Mouse (Mus musculus) right cerebral cortex, postnatal 4 days (tissue): ENCODE results near the gene Babam1.
A peak's percentile ranks its signal among the peaks of the same experiment; 100 is the strongest.

Experiments used
- DNase-seq: peaks from one replicate; pipeline ENCODE4 v3.0.0-alpha.2; 2022

Babam1 gene

DNA sequence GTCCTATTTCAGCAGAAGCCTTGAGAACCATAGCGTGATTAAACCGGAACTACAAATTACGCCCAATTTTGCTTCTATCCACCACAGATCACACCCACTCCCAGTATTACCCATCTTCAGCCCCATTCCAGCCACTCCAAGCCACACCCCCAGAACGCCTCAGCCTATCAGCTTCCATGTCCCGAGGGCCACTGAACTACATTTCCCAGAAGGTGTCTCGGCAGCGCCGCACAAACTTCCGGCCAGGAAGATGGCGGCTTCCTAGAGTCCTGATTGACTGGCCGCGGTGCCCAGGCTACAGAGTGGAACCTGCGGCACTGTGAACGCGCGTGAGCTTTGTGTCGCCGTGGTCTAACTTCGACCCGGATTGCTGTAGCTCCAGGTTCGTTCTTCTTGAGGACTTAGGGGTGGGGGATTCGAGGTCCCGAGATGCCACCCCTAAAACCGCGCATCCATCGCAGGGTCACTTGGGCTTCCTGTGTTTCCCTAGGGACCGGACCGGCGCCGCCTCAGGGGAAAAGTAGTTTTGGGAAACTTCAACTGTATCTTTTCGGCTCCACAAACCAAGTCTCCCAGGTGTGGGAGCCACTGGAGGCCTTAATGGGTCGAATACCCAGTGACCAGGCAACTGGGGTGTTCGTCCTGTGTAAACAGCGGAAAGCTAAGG is at the start of gene Babam1:
Gene Babam1, plus strand, starts transcription at position 223 of the 667 bp plus-strand sequence.
- peak; percentile 82 for DNase-seq

DNA sequence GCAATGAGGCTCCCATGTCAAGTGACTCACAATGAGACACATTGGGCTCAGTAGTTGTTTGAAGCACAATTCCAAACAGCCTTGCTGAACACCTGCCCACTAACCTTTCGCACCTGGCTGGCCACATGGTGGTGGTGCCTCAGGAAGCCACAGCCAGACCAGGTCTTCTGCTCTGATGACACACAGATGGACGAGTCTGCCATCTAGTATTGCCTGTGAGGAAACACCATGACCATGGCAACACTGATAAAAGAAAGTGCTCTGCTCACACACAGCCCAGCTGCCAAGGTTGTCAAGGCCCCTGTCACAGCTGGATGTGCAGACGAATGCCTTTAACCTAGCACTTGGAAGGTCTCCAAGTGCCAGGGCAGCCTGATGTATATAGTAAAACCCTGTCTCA is 45.5 kb upstream of the Babam1 start:
- no peak for DNase-seq

GRCm38 (mm10) chr8:71351520-71351919 is 45.1 kb upstream of the Babam1 start:
- no peak for DNase-seq

- no peak for DNase-seq
Measured at GRCm38 (mm10) chr8:71358026-71358425, 38.6 kb upstream of the Babam1 start.

DNA sequence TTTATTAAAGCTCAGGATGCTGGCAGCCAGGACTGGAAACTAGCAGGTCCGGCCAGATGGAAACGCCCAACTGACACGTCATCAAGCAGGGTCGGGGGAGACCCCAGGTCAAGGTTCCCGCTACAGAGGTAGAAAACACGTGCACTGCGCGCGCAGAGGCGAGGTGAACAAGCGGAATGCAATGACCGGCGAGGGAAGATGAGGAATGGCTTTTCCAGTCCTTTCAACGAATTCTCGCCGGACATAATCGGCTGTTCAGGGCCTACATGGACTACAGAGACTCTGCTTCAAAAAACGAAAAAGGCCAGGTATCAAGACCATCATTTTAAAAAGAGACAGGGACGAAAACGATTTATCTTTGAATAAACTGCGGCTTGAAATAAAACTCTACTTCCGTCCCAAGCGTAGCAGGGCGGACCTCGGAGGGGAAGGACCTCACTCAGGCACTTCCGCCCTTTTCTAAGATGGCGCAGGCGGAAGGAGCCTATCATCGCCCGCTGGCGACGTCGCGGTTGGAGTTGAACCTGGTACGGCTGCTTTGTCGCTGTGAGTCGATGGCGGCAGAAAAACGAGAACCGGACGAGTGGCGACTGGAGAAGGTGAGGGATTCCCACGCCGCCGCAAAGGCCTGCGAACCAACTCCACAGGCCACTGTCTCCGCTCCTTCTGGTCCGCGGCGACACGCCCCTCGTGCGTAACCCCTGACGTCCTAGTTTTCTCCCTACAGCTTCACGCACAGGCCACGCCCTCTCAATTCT is 29.7 kb upstream of the Babam1 start, which contains the start of gene Use1:
Gene Use1, plus strand, starts transcription at position 78 of the 758 bp plus-strand sequence.
- peak; percentile 81 for DNase-seq

DNA sequence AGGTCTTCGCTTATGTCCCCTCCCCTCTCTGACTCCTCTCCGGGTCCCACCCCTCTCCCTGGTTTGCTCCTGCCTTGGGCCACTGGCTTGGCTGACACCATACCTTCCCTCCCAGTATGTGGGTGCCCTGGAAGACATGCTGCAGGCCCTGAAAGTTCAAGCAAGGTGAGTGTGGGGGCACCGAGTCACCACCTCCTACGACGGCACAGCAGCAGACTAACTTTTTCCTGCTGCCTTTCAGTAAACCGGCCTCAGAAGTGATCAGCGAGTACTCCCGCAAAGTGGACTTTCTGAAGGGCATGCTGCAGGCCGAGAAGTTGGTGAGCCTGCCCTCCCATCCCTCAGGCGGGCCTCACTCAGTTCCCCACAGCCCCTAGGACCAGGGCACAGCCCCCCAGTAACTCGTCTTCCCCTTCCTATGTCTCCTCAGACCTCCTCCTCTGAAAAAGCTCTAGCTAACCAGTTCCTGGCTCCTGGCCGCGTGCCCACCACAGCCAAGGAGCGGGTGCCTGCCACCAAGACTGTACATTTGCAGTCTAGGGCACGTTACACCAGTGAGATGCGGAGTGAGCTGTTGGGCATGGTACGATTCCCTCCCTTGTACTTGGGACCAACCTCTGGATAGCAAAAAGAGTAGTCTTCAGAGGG is 29.0 kb upstream of the Babam1 start:
- peak; percentile 22 for DNase-seq

DNA sequence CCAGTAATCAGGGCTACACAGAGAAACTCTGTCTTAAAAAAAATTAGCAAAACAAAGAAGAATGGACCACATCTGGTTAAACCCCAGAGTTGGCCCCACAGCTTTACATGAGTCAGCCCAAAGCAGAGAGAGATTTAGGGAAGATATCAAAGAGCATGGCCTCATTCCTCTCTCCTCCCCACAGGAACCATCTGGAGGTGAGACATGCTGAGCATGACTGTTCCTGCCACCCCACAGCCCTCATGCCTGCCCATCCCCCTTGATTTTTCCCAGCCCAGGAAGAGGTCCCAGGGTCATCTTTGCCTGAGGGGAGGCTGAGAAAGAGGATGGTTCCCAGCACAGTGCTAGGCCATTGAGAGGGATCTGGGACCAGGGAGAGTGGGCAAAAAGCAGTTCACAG is 28.3 kb upstream of the Babam1 start:
- DNase-seq: no peak

- DNase-seq: no peak
Measured at GRCm38 (mm10) chr8:71369040-71369718, 27.5 kb upstream of the Babam1 start.

- no peak for DNase-seq
Measured at GRCm38 (mm10) chr8:71370711-71371235, 25.9 kb upstream of the Babam1 start.

GRCm38 (mm10) chr8:71371236-71371848 is 25.3 kb upstream of the Babam1 start, which contains the start of gene Ocel1:
TSS of gene Ocel1 (plus strand) at chr8:71371298.
- peak; percentile 93 for DNase-seq

GRCm38 (mm10) chr8:71372427-71372826 is 24.2 kb upstream of the Babam1 start:
- no peak for DNase-seq

DNA sequence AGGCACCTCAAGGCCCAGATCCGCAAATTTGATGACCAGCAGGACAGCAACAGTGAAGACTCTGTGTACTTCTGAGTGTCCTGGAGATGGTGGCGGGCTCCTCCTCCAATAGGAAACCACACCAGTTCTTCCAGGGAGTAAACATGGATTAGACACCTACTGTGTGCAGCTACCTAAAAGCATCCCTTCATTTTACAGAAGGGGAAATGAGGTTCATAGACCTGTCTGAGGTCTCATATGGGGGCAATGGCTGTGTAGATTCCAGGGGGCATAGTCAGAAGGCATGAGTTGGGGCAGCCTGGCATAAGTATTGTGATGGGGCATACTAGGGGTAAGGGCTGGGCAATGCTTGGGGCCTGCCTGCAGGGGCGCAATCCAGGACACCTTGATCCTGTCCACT is 23.7 kb upstream of the Babam1 start:
- DNase-seq: no peak

DNA sequence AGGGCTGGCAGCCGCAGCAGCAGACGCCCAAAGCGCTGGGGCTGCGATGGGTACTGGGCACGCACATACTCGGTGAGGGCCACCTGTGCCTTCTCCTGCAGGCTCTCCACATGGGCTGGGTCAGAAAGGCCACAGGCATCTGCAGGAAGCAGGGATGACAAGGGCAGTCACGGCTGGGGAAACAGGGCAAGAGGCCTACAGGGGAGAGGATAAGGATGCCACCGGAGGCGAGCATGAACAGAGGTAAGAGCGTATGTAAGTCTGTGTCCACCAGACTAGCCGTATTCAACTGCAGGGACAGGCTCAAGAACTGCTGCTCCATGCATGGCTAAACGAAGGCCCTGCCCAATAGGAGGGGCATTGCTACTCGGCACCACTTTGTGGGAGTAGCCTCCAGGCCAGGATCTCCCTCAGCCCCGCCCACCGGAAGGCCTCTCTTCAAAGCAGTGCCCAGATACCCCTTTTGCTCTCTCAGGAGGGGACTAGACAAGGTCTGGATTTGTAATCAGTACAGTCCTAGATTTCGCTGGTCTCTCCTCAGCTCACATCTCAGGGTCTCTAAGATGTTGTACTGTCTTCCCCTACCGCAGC is 21.9 kb upstream of the Babam1 start:
- DNase-seq: no peak

DNA sequence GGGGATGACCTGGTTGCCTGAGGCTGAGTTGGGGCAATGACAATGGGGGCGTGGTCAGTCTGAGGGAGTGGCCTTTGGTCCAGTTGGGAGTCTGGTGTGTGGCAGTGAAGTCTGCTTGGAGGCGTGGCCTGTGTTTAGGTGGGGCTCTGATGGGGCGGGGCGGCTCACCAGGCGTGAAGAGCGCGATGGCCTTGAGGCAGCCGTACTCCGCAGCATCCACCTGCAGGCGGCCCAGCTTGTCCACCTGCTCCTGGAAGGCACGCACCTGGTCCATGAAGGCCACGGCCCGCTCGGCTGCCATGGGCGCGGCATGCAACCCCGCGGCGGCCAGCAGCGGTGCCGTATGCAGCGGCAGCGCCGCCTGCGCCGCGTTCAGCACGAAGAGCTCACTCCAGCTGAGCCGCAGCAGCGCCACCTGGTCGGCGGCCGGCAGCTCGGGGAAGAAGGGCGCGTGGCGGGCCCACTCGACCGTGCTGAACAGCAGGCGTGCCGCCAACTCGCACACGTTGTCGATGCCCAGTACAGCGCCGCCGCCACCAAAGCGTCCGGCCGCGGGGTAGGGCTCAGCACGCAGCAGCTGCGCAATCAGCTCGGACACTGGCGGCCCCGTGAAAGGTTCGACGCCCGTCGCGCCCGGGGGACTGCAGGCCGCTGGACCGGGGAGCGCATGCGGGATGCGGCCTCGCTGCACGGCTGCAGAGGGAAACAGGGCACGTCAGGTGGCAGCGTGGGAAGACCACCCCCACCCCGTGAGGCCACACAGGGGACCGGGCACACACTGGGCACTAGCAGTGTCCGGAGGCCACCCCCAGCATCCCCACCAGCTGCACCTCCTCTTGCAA is 20.9 kb upstream of the Babam1 start:
- peak; percentile 75 for DNase-seq

DNA sequence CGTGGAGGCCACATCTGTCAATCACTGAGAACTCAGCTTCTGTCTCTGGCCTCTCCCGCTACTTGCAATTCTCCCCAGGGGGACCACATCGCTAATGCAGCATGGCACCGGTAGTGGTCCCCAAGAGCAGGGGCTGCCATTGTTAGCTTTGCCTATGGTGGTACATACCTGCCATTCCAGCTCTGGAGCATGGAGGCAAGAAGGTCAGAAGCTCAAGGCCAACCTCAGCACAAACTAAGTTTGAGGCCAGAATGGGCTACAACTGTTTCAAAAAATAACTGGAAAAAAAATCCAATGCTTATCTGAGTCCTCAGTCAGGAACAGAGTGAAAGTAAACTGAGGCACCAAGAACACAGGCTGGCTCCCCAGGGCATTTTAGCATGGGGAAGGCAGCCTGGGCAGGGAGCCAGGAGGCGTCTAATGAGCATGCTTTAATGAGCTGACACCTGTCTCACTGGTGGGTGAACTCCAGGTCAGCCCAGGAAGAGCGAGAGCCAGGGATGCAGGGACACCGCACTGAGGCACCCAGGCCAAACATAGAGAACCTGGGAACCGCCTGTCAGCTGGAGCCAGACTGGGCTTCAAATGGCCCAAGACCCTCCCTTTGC is 20.1 kb upstream of the Babam1 start:
- DNase-seq: peak; percentile 35

GRCm38 (mm10) chr8:71379008-71379407 is 17.7 kb upstream of the Babam1 start:
- no peak for DNase-seq

DNA sequence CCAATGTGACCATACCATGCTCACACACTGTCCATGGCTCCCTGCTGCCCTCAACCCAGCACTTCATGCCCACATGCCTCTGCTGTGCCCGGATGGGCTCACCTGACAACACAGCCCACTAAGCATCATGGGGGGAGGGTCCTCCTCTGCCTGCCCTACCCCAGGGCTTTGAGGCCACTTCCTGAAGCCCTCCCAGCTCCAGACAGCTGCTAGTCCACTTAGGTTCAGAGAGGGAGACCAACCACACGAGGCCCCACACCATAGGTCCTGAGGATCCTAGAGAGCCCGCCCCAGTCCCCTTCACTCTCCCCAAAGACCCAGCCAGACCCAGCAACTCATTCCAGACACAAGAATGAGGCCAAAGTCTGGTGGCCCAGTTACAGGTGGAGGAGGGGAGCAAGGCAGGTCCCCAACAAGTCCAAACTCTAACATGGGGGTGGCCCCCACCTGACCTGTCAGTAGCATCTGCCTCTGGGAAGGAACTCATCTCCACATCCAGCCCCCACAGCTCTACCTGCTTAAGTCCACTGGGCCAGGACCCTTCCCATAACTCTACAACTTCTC is 17.1 kb upstream of the Babam1 start:
- DNase-seq: no peak

DNA sequence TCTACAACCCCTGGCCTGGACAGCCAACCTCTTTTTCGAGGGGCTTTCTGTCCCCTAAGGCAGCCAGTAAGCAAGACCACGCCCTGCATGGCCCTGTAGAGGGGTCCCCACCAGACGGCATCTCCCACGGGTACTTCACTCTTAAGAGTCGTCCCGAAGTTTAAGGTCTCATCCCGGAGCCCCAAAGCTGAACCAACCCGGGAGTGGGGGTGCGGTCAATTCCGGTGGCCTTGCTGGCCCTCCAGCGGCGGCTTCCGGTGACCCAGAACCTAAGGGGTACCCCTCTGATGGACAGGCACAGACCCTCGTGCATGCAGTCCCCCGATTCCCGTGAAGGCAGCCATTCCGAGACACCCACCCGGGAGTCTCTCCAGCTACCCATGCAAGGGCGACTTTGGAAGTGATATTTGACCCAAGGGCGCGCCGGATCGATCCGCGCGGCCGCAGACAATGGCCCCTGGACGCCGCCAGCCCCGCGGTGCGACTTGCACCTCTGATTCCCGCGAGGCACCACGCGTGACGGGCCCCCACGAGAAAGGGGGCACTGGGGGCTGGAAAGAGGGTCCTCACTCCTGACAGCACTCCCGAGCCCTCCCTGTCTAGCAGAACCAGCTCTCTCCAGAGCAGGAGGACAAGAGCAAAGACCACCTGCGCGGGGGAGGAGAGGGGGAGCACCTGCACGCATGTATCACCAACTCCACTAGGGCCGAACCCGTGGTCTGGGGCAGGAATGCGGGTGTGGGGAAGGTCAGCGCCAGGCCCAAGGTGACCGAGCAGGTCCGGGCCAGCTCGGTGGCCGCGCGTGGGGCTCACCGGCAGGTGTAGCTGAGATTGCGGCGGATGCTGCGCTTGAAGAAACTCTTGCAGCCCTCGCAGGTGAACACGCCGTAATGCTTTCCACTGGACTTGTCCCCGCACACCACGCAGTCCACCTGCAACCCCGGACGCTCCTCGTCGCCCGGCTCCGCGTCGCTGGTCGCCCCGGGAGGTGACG is 16.2 kb upstream of the Babam1 start:
- no peak for DNase-seq

DNA sequence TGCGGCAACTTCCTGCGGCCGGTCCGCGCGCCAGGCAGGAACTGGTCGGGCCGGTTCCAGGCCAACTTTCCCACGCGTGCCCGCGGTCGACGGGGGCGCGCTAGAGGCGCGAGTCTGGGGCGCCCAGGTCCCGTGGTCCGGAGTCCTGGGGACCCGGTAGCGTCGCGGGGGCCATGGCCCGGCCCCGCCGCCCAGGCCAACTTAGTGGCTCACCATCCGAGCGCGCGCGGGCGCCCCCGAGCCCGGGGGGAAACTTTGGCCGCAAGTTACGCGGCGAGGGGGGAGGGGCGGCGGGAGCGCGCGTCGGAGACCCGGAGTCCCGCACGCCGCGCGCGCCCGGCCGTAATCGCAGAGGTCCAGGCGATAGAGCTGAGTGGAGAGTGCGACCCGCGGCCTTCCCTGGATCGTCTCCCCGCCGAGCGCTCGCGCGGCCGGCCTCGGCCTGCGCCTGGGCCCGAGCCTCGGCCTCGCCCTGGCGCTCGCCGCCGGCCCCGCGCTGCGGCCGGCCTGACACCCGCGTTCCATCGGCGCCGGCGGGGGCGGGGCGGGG is 15.2 kb upstream of the Babam1 start, which contains the start of gene Nr2f6:
Gene Nr2f6, minus strand, starts transcription at position 540 of the 550 bp plus-strand sequence.
- peak; percentile 73 for DNase-seq
